Mouse (Mus musculus) monocyte, adult 59 days (primary cell): ENCODE data around the gene Plekhh1. TPM values are rescaled to one million over a fixed set of nuclear protein-coding genes. Genes with fewer than 3 reads are reported as not detected.

Source experiments
- total RNA-seq, 2 experiments: library from RNA; stranded (reverse); gene quantifications; one replicate each; pipeline ENCODE4 v1.2.4; 2023

The Plekhh1 gene
- total RNA-seq: 1 to 10 TPM in 1 of 2 experiments, under 1 TPM in 1; 0.76 to 1.1 TPM

GRCm38 (mm10) chr12:79028911-79029861 is at the start of gene Plekhh1:
Gene Plekhh1, plus strand, starts transcription at chr12:79029163.

DNA sequence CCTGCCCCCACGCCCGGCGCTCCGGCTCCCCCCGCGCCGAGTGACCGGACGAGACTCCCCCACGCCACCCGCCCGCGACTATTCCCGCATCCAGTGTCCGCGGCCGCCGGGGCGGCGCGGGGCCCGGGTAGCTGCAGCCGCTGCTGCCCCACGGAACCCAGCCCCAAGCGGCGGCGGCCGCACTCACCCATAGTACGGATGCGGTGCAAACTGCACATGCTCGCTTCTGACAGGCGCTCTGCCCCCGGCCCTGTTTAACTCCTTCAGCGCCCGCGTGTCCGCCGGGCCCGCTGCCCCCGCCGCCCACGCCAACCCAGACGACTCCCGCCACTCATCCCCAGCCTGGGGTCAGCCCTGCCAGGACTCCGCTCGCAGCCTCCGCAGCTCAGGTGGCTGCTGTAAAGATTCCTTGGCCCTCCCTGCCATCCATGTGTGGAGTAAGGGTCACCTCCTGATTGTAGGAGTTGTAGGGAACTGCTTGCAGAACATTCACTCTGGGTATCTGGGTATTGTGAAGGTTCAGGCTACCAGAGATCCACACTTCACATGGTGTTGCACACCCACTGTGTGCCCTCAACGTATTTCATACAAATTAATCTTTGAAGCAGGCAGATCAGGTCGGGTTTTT is 21.7 kb upstream of the Plekhh1 start, which contains the start of gene Tmem229b:
TSS of gene Tmem229b (minus strand) at position 502 of the 628 bp plus-strand sequence.

DNA sequence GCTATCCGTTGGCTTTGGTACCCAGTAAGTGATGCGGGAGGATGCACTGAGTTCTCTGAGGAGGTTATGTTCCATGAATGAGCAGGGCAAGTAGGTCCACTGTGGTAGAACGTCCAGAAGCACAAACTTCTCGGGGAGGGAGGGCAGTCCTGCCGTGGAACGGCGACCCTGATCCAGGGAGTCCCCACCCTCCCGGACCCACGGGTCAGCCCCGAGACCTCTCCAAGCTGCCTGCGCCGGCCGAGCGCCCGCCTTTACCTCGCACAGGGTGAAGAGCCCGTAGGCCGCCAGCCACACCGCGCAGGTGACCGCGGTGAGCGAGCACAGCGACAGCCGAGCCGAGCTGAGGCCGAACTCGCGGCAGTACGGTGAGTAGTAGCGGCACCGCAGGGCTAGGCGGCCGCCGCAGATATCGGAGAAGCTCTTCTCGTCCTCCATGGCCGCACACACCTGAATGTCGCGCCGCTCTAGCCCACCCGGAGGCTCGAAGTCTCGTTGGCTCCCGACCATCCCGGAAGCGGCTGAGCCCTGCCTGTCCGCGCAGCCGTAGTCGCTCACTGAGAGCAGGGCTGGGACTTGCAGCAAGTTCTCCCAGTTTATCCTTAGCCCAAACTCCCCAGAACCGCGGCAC is 60.3 kb downstream of the Plekhh1 start, which contains the start of gene Pigh:
TSS of gene Pigh (minus strand) at position 470 of the 631 bp plus-strand sequence.

GRCm38 (mm10) chr12:79130299-79131177 is 101.6 kb downstream of the Plekhh1 start, which contains the start of gene Arg2:
Gene Arg2, plus strand, starts transcription at chr12:79130777.

Other genes starting within 250 kb of the Plekhh1 start
- 10 to 100 TPM; 53.7 to 60.7 TPM for gene Atp6v1d, start 167.5 kb upstream of the Plekhh1 start, total RNA-seq
- gene Eif2s1, start 167.3 kb upstream of the Plekhh1 start, total RNA-seq: 10 to 100 TPM; 33.4 to 44.0 TPM
- gene Plek2, start 122.2 kb upstream of the Plekhh1 start, total RNA-seq: not detected
- 10 to 100 TPM; 37.1 to 40.2 TPM for gene Tmem229b, start 21.5 kb upstream of the Plekhh1 start, total RNA-seq
- gene Pigh, start 60.5 kb downstream of the Plekhh1 start, total RNA-seq: 1 to 10 TPM; 6.0 to 7.2 TPM
- gene Arg2, start 101.6 kb downstream of the Plekhh1 start, total RNA-seq: 1 to 10 TPM; 1.4 to 2.0 TPM
- gene Vti1b, start 143.5 kb downstream of the Plekhh1 start, total RNA-seq: 10 to 100 TPM; 64.8 to 76.9 TPM
- 10 to 100 TPM; 10.8 to 11.4 TPM for gene Rdh11, start 163.1 kb downstream of the Plekhh1 start, total RNA-seq
- under 1 TPM; 0.76 to 0.97 TPM for gene Rdh12, start 179.8 kb downstream of the Plekhh1 start, total RNA-seq